Mouse (Mus musculus) myocyte (in vitro differentiated cells): ENCODE data around the gene Zbed4.

Experiments
- E2F4 ChIP-seq: IDR thresholded peaks from one replicate; pipeline ENCODE4 v1.6.1; 2011; ENCODE audit warnings: mild to moderate bottlenecking, control low read depth, moderate library complexity; ENCODE audit not compliant: insufficient read depth
- MAX ChIP-seq: IDR thresholded peaks from one replicate; pipeline ENCODE4 v1.6.1; 2011; ENCODE audit warnings: low read depth, mild to moderate bottlenecking, control low read depth
- USF1 ChIP-seq: IDR thresholded peaks from one replicate; pipeline ENCODE4 v1.6.1; 2011; ENCODE audit warnings: low read depth, mild to moderate bottlenecking, control low read depth, moderate library complexity

GRCm38 (mm10) chr15:88814411-88815047 is 63.1 kb downstream of the Zbed4 start:
- TF ChIP-seq MAX, result no peak
- no peak for TF ChIP-seq E2F4
- no peak for TF ChIP-seq USF1
